Mouse (Mus musculus): ENCODE results near the gene Msantd2. TPM values are rescaled to one million over a fixed set of nuclear protein-coding genes. Genes with fewer than 3 reads are reported as not detected.

Msantd2 gene
- polyA plus RNA-seq, 1 experiment from 2014 or later, result 20.5 TPM

DNA sequence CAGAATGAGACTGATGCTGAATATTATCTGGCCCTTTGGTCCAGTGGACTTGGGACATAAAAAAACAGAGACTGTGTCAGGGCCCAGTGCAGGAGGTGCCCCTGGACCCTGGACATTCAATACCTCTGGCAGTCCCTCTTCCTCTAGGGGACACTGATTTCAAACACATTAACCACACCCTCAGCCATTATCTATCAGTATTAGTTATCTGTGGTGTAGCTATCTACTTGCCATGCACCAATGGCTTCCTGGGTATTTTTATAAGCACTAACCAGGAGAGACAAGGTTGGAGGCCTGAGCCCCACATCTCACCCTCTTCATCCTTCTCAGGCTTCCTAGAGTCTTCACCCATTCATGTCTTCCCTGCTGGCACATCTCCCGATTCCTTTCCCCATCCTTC, 61.3 kb downstream of the Msantd2 start:
- WGBS (ENCODE audit: insufficient replicate concordance), result 61% methylated on average over 1 of the region's 1 CpGs
- Histone ChIP-seq H3K9me3 (replicated peaks; ENCODE audit: control insufficient read depth, low read length) (no peaks in the 10 kb centered on the region), H3K36me3 (ENCODE audit: control insufficient read depth, insufficient read depth, low read length) (no peaks in the 10 kb centered on the region), H3K4me3 (ENCODE audit: low read depth, low read length) (no peak overlapping the region), H3K4me2 (no peak overlapping the region), H3K9ac (ENCODE audit: low read depth, low read length) (no peak overlapping the region), H3K27me3 (ENCODE audit: control insufficient read depth, insufficient read depth, low read length) (peaks cover 49% of the 10 kb centered on the region), H3K27ac (ENCODE audit: low read depth, low read length) (no peak overlapping the region), H3K4me1 (ENCODE audit: control insufficient read depth, insufficient read depth, low read length) (peaks cover 19% of the 10 kb centered on the region)
- no peak for ATAC-seq (replicated peaks; ENCODE audit: insufficient number of reproducible peaks, low FRiP score, low TSS enrichment)

DNA sequence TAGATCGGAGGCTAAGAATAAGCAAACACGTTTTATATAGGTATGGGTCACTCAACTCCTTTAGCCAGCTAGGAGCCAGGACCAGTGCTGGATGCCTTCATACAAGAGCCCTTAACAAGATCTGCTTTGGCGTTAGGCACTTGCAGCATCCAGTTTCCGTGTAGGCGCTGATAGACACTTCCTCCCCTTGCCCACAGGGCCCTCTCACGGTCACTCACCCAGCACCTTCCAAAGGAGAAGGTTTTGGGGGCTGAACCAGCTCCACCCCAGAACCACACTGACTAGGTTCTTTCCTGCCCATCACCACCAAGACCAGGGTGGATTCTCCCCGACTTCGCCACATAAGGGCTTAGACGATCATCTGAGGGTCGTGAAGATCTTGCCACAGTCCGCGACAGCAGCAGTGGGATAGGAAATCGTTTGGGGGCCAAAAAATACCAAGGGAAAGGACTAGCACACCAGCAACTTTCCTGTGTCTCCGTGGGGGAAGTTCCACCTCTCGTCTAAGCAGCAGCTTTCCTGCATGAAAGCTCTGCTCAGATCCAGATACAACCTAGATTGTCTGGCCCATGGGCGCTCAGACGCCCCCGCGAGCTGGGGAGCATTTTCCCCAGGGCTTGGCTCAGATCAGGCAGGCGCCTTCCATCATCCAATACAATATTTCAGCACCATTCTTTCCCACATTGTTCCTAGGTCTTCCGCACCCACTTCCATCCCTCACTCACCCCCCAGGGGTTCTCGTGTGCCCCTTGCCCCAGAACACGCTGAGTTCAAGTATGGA, 62.8 kb downstream of the Msantd2 start:
- WGBS (ENCODE audit: insufficient replicate concordance), result 3% methylated on average over 23 of the region's 23 CpGs
- peaks cover 40% of the 10 kb centered on the region for H3K27me3 ChIP-seq (ENCODE audit: control insufficient read depth, insufficient read depth, low read length)
- H3K4me2 ChIP-seq, result peak overlapping the region; percentile 83
- H3K27ac ChIP-seq (ENCODE audit: low read depth, low read length), result no peak overlapping the region
- no peak; the same call in 1 of the 2 replicates for ATAC-seq (replicated peaks; ENCODE audit: insufficient number of reproducible peaks, low FRiP score, low TSS enrichment)
- H3K9ac ChIP-seq (ENCODE audit: low read depth, low read length), result peak overlapping the region; percentile 58
- H3K9me3 ChIP-seq (replicated peaks; ENCODE audit: control insufficient read depth, low read length), result no peaks in the 10 kb centered on the region
- peak overlapping the region; percentile 42 for H3K4me3 ChIP-seq (ENCODE audit: low read depth, low read length)
- H3K4me1 ChIP-seq (ENCODE audit: control insufficient read depth, insufficient read depth, low read length), result peaks cover 22% of the 10 kb centered on the region
- no peaks in the 10 kb centered on the region for H3K36me3 ChIP-seq (ENCODE audit: control insufficient read depth, insufficient read depth, low read length)

DNA sequence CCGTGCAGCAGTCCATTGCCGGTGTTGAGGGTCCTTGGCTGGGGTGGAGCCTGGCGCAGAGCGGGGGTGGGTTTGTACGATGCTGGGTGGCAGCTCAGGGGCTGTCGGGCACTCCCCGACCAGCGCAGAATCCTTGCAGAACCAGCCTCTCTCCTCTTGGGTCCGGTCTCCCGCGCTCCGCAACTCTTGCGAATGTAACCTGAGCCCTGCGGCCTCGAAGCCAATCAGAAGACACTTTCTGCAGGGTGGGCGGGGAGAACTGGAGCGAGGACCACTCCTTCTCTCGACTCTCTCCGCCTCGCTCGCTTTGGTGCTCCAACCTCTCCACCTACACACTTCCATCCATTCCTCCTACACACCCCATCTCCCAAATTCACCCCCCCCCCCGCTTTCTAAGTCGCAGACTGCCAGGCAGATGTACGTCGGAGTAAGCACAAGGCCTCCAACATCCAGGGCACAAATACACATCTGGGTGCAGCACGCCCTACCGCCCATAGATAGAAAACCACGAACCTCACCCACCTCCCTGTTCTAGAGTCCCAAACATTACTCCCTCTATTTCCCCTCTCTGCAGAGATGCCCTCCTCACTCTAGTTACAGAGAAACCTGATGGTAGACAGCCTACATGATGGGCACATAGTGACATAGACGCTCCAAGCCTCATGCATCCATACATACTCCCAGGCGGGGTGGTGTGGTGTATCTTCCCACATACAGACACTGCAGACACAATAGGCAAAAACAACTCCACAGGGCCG, 63.6 kb downstream of the Msantd2 start, which contains the start of gene Nrgn:
Nrgn (minus strand) TSS at position 369 of the 758 bp plus-strand sequence.
- WGBS (ENCODE audit: insufficient replicate concordance), result 5% methylated on average over 31 of the region's 31 CpGs
- peak; percentile 80 for ATAC-seq (replicated peaks; ENCODE audit: insufficient number of reproducible peaks, low FRiP score, low TSS enrichment)
- H3K4me1 ChIP-seq (ENCODE audit: control insufficient read depth, insufficient read depth, low read length), result peaks cover 22% of the 10 kb centered on the region
- H3K4me3 ChIP-seq (ENCODE audit: low read depth, low read length), result peak within 1 kb of the TSS; percentile 42
- peak within 1 kb of the TSS; percentile 83 for H3K4me2 ChIP-seq
- H3K27ac ChIP-seq (ENCODE audit: low read depth, low read length), result no peak within 1 kb of the TSS
- H3K9ac ChIP-seq (ENCODE audit: low read depth, low read length), result peak within 1 kb of the TSS; percentile 58
- no peaks in the 10 kb centered on the region for H3K9me3 ChIP-seq (replicated peaks; ENCODE audit: control insufficient read depth, low read length)
- peaks cover 40% of the 10 kb centered on the region for H3K27me3 ChIP-seq (ENCODE audit: control insufficient read depth, insufficient read depth, low read length)
- no peaks in the 10 kb centered on the region for H3K36me3 ChIP-seq (ENCODE audit: control insufficient read depth, insufficient read depth, low read length)

GRCm38 (mm10) chr9:37554279-37554678, 65.2 kb downstream of the Msantd2 start:
- Histone ChIP-seq H3K9me3 (replicated peaks; ENCODE audit: control insufficient read depth, low read length) (no peaks in the 10 kb centered on the region), H3K27ac (ENCODE audit: low read depth, low read length) (no peak overlapping the region), H3K4me2 (no peak overlapping the region), H3K36me3 (ENCODE audit: control insufficient read depth, insufficient read depth, low read length) (no peaks in the 10 kb centered on the region), H3K4me1 (ENCODE audit: control insufficient read depth, insufficient read depth, low read length) (peaks cover 22% of the 10 kb centered on the region), H3K27me3 (ENCODE audit: control insufficient read depth, insufficient read depth, low read length) (peaks cover 32% of the 10 kb centered on the region), H3K9ac (ENCODE audit: low read depth, low read length) (no peak overlapping the region), H3K4me3 (ENCODE audit: low read depth, low read length) (no peak overlapping the region)
- WGBS (ENCODE audit: insufficient replicate concordance), result 60% methylated on average over 1 of the region's 1 CpGs
- ATAC-seq (replicated peaks; ENCODE audit: insufficient number of reproducible peaks, low FRiP score, low TSS enrichment), result no peak

DNA sequence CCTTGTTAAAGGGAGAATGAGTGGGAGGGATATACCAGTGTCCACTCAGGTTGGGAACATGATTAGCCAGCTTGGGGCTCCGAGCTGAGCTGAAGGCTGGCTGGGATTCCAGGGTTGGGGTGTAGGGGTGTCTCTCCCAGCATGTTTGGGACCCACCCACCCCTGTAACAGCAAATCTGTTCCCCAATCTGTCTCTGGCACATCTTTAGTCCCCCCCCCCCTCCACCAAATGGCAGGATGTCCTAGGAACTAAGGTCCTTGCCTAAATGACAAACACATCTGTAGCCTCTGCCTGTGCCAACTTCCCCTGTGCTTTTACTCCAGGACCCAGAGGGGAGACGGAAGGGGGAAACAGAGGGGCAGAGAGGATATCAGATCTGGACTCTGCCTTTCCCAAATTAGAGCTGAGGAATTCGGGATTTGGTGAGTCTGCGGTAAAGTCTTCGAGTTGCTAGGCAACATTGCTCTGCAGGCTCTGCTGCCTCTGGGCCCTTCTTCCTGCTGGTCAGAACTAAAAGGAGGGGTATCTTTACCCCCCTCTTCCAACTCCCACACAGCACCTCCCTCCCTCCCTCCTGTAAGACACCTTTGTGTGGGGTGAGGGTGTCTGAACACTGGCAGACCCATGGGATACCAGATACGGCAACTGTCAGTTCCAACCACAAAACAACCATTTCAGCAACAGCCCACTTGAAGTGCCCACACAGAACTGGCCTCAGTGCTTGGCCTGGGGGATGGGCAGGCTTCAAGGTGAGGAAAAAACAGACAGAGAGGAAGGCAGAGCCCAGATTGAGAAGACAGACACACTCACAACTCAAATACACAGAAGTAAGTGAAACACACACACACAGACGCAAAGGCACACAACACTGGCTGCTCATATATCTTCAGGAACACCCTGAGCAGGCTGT, 66.0 kb downstream of the Msantd2 start, which contains the start of gene Siae:
Siae (plus strand) TSS at position 861 of the 911 bp plus-strand sequence.
- 22% methylated on average over 7 of the region's 7 CpGs for WGBS (ENCODE audit: insufficient replicate concordance)
- ATAC-seq (replicated peaks; ENCODE audit: insufficient number of reproducible peaks, low FRiP score, low TSS enrichment), result no peak
- Histone ChIP-seq H3K9me3 (replicated peaks; ENCODE audit: control insufficient read depth, low read length) (no peaks in the 10 kb centered on the region), H3K4me2 (no peak within 1 kb of the TSS), H3K36me3 (ENCODE audit: control insufficient read depth, insufficient read depth, low read length) (no peaks in the 10 kb centered on the region), H3K4me1 (ENCODE audit: control insufficient read depth, insufficient read depth, low read length) (peaks cover 22% of the 10 kb centered on the region), H3K27ac (ENCODE audit: low read depth, low read length) (no peak within 1 kb of the TSS), H3K27me3 (ENCODE audit: control insufficient read depth, insufficient read depth, low read length) (peaks cover 30% of the 10 kb centered on the region), H3K4me3 (ENCODE audit: low read depth, low read length) (no peak within 1 kb of the TSS), H3K9ac (ENCODE audit: low read depth, low read length) (no peak within 1 kb of the TSS)

DNA sequence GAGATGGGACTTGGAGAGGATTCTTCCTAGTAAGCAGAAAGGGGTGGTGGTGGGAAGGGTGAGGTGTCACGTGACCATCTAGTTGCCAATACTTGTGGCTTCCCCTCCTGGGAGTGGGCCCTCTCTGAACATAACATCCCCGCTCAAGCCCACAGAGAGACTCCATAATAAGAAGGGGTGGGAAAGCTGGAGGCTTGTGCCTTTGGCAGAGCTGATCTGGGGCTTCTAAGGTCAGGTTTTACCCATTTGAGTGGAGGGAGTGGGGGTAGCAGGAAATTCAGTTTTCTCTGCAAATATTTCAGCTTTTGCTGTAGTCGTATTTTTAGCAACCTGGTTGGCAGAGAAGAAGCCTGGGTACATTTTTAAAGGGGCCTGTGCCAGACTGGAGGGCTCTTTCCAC, 67.2 kb downstream of the Msantd2 start:
- Histone ChIP-seq H3K27me3 (ENCODE audit: control insufficient read depth, insufficient read depth, low read length) (peaks cover 19% of the 10 kb centered on the region), H3K4me1 (ENCODE audit: control insufficient read depth, insufficient read depth, low read length) (peaks cover 21% of the 10 kb centered on the region), H3K9ac (ENCODE audit: low read depth, low read length) (no peak overlapping the region), H3K36me3 (ENCODE audit: control insufficient read depth, insufficient read depth, low read length) (no peaks in the 10 kb centered on the region), H3K27ac (ENCODE audit: low read depth, low read length) (no peak overlapping the region), H3K4me2 (no peak overlapping the region), H3K9me3 (replicated peaks; ENCODE audit: control insufficient read depth, low read length) (no peaks in the 10 kb centered on the region), H3K4me3 (ENCODE audit: low read depth, low read length) (no peak overlapping the region)
- no peak for ATAC-seq (replicated peaks; ENCODE audit: insufficient number of reproducible peaks, low FRiP score, low TSS enrichment)
- 65% methylated on average over 3 of the region's 3 CpGs for WGBS (ENCODE audit: insufficient replicate concordance)

GRCm38 (mm10) chr9:37560617-37561016, 71.5 kb downstream of the Msantd2 start:
- Histone ChIP-seq H3K4me2 (no peak overlapping the region), H3K9ac (ENCODE audit: low read depth, low read length) (no peak overlapping the region), H3K9me3 (replicated peaks; ENCODE audit: control insufficient read depth, low read length) (no peaks in the 10 kb centered on the region), H3K4me3 (ENCODE audit: low read depth, low read length) (no peak overlapping the region), H3K36me3 (ENCODE audit: control insufficient read depth, insufficient read depth, low read length) (no peaks in the 10 kb centered on the region), H3K27ac (ENCODE audit: low read depth, low read length) (no peak overlapping the region), H3K4me1 (ENCODE audit: control insufficient read depth, insufficient read depth, low read length) (peaks cover under 1% of the 10 kb centered on the region; the same call in 1 of the 2 replicates), H3K27me3 (ENCODE audit: control insufficient read depth, insufficient read depth, low read length) (no peaks in the 10 kb centered on the region)
- ATAC-seq (replicated peaks; ENCODE audit: insufficient number of reproducible peaks, low FRiP score, low TSS enrichment), result no peak
- 87% methylated on average over 2 of the region's 2 CpGs for WGBS (ENCODE audit: insufficient replicate concordance)

DNA sequence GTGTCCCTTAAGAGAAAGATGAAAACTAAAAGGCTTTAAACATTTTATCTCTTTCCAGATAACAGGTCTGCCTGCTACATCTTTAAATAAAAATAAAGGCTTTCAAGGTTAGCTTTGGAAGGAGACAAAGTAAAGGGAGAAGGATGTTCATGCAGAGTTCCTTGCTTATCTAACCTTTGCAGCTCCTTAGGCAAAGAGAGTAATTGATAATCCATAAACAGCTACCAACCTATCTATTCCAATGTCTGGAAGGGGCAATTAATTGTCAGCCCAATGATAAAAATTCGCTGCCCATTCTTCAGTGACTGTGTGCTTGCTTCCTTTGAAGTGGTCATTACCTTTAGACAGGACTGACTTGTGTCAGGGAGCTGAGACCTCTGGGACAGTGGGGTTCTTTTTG, 74.7 kb downstream of the Msantd2 start:
- H3K27ac ChIP-seq (ENCODE audit: low read depth, low read length), result no peak overlapping the region
- H3K36me3 ChIP-seq (ENCODE audit: control insufficient read depth, insufficient read depth, low read length), result no peaks in the 10 kb centered on the region
- WGBS (ENCODE audit: insufficient replicate concordance), result 36% methylated on average over 1 of the region's 1 CpGs
- no peak for ATAC-seq (replicated peaks; ENCODE audit: insufficient number of reproducible peaks, low FRiP score, low TSS enrichment)
- peaks cover 13% of the 10 kb centered on the region for H3K4me1 ChIP-seq (ENCODE audit: control insufficient read depth, insufficient read depth, low read length)
- H3K4me2 ChIP-seq, result no peak overlapping the region
- no peak overlapping the region for H3K4me3 ChIP-seq (ENCODE audit: low read depth, low read length)
- H3K27me3 ChIP-seq (ENCODE audit: control insufficient read depth, insufficient read depth, low read length), result no peaks in the 10 kb centered on the region
- no peaks in the 10 kb centered on the region for H3K9me3 ChIP-seq (replicated peaks; ENCODE audit: control insufficient read depth, low read length)
- H3K9ac ChIP-seq (ENCODE audit: low read depth, low read length), result no peak overlapping the region

Measured in heart, embryonic 11.5 days (tissue).